Mouse (Mus musculus): Measurements from ENCODE around the gene Vegfa. TPM values are rescaled to one million over a fixed set of nuclear protein-coding genes. Genes with fewer than 3 reads are reported as not detected.

Gene Vegfa
- total and polyA plus RNA-seq, 3 experiments: 15.3 to 50.0 (median 17.2) TPM

GRCm38 (mm10) chr17:46080388-46080787 is 48.2 kb upstream of the Vegfa start:
- H3K4me3 ChIP-seq (replicated peaks in 1 of 3; ENCODE audit: low read depth in 2 of 3, low read length in 2 of 3, poor library complexity in 1 of 3): no peak overlapping the region
- peaks cover 0 to 6% of the 10 kb centered on the region in 2 experiments; a peak in 2 of 4 replicates for H3K4me1 ChIP-seq (ENCODE audit: control insufficient read depth in 1 of 2, insufficient read depth in 2 of 2)
- no peak for TF ChIP-seq UBTF (IDR thresholded peaks at IDR 0.05; ENCODE audit: low read depth, low read length)
- no peak for TF ChIP-seq MAFK (IDR thresholded peaks at IDR 0.05; ENCODE audit: insufficient replicate concordance, low read length)
- TF ChIP-seq ZMIZ1 (IDR thresholded peaks at IDR 0.05; ENCODE audit: low read depth, low read length): no peak
- TF ChIP-seq TBP (conservative IDR thresholded peaks at IDR 0.05; ENCODE audit: low read depth, low read length): no peak
- no peak for TF ChIP-seq NELFE (IDR thresholded peaks at IDR 0.05; ENCODE audit: low read depth, low read length)
- TF ChIP-seq BHLHE40 (IDR thresholded peaks at IDR 0.05; ENCODE audit: low read depth, low read length): no peak
- TF ChIP-seq E2F4 (IDR thresholded peaks at IDR 0.05; ENCODE audit: insufficient replicate concordance, low read depth, low read length): no peak
- no peak for TF ChIP-seq KAT2A (IDR thresholded peaks at IDR 0.05; ENCODE audit: insufficient replicate concordance, low read length)
- TF ChIP-seq EP300 (IDR thresholded peaks at IDR 0.05; ENCODE audit: low read length): no peak
- no peak for TF ChIP-seq TCF12 (IDR thresholded peaks at IDR 0.05; ENCODE audit: low read depth, low read length)
- TF ChIP-seq PAX5 (IDR thresholded peaks at IDR 0.05; ENCODE audit: low read length): no peak
- no peak for TF ChIP-seq JUND (conservative IDR thresholded peaks at IDR 0.05; ENCODE audit: low read depth, low read length)
- TF ChIP-seq ZC3H11A (IDR thresholded peaks at IDR 0.05; ENCODE audit: low read depth, low read length): no peak
- TF ChIP-seq SIN3A (IDR thresholded peaks at IDR 0.05; ENCODE audit: low read length): no peak
- no peak for TF ChIP-seq MAX (IDR thresholded peaks at IDR 0.05; ENCODE audit: low read length)
- no peak for TF ChIP-seq IRF4 (IDR thresholded peaks at IDR 0.05; ENCODE audit: low read depth, low read length)
- peaks cover 9% of the 10 kb centered on the region for H3K9me3 ChIP-seq (replicated peaks; ENCODE audit: low read length)
- in situ Hi-C loops (cut with MboI; ENCODE audit: low pct_ligation_motif_present, low pct_unique_long_range_greater_than_20kb, low sequenced_read_pairs): no loop called here
- no peak overlapping the region for H3K27ac ChIP-seq (ENCODE audit: insufficient read depth, low read depth)
- H3K79me2 ChIP-seq (replicated peaks; ENCODE audit: control insufficient read depth, extremely low read depth, insufficient read depth, poor library complexity, severe bottlenecking): no peaks in the 10 kb centered on the region
- H3K4me2 ChIP-seq (ENCODE audit: insufficient read depth, low read depth, poor library complexity, severe bottlenecking): no peak overlapping the region
- dilution Hi-C loops (cut with MboI; ENCODE audit: extremely low pct_ligation_motif_present, extremely low pct_unique_long_range_greater_than_20kb, low sequenced_read_pairs): no loop called here
- DNase-seq (ENCODE audit: extremely low read depth): no peak
- no peaks in the 10 kb centered on the region for H3K36me3 ChIP-seq (replicated peaks in 1 of 2; ENCODE audit: control insufficient read depth in 1 of 2, insufficient read depth in 1 of 2, low read length in 1 of 2)
- H3K27me3 ChIP-seq (replicated peaks): peaks cover 63% of the 10 kb centered on the region
- no peak overlapping the region for H3K9ac ChIP-seq (ENCODE audit: insufficient read depth, low read depth)

GRCm38 (mm10) chr17:46079037-46079436 is 46.9 kb upstream of the Vegfa start:
- Histone ChIP-seq H3K4me1 (ENCODE audit: control insufficient read depth in 1 of 2, insufficient read depth in 2 of 2) (peaks cover 7 to 20% of the 10 kb centered on the region in 2 experiments; a peak in 3 of 4 replicates), H3K9me3 (replicated peaks; ENCODE audit: low read length) (peaks cover 9% of the 10 kb centered on the region), H3K36me3 (replicated peaks in 1 of 2; ENCODE audit: control insufficient read depth in 1 of 2, insufficient read depth in 1 of 2, low read length in 1 of 2) (no peaks in the 10 kb centered on the region), H3K9ac (ENCODE audit: insufficient read depth, low read depth) (no peak overlapping the region), H3K79me2 (replicated peaks; ENCODE audit: control insufficient read depth, extremely low read depth, insufficient read depth, poor library complexity, severe bottlenecking) (no peaks in the 10 kb centered on the region), H3K27me3 (replicated peaks) (peaks cover 49% of the 10 kb centered on the region), H3K4me3 (replicated peaks in 1 of 3; ENCODE audit: low read depth in 2 of 3, low read length in 2 of 3, poor library complexity in 1 of 3) (no peak overlapping the region), H3K27ac (ENCODE audit: insufficient read depth, low read depth) (no peak overlapping the region), H3K4me2 (ENCODE audit: insufficient read depth, low read depth, poor library complexity, severe bottlenecking) (no peak overlapping the region)
- TF ChIP-seq USF1 (IDR thresholded peaks at IDR 0.05; ENCODE audit: low read depth, low read length): no peak
- peak in 1 of 2 experiments; percentile 7; a peak in 1 of 4 replicates for TF ChIP-seq CTCF (conservative IDR thresholded peaks at IDR 0.05 in 1 of 2, IDR thresholded peaks at IDR 0.05 in 1 of 2; ENCODE audit: low read depth in 2 of 2, low read length in 2 of 2)
- DNase-seq (ENCODE audit: extremely low read depth): no peak
- dilution Hi-C loops (cut with MboI; ENCODE audit: extremely low pct_ligation_motif_present, extremely low pct_unique_long_range_greater_than_20kb, low sequenced_read_pairs) (no loop called here), in situ Hi-C loops (cut with MboI; ENCODE audit: low pct_ligation_motif_present, low pct_unique_long_range_greater_than_20kb, low sequenced_read_pairs) (no loop called here)
